Mouse (Mus musculus): ENCODE measurements around the gene Lbr. TPM values are rescaled to one million over a fixed set of nuclear protein-coding genes. Genes with fewer than 3 reads are reported as not detected.

Lbr gene
- polyA plus RNA-seq, 1 experiment: 343 TPM

GRCm38 (mm10) chr1:181848210-181848609 is 5.4 kb upstream of the Lbr start:
- Histone ChIP-seq H3K4me3 (ENCODE audit: low read depth, low read length) (no peak overlapping the region), H3K9ac (ENCODE audit: low read depth, poor library complexity, severe bottlenecking) (no peak overlapping the region), H3K36me3 (ENCODE audit: control insufficient read depth, insufficient read depth, low read length, poor library complexity, severe bottlenecking) (no peaks in the 10 kb centered on the region), H3K9me3 (replicated peaks; ENCODE audit: control insufficient read depth, insufficient read depth, low read length, poor library complexity, severe bottlenecking) (no peaks in the 10 kb centered on the region), H3K27ac (ENCODE audit: insufficient read depth, low read length) (no peak overlapping the region), H3K27me3 (ENCODE audit: control insufficient read depth, insufficient read depth, low read length, poor library complexity, severe bottlenecking) (no peaks in the 10 kb centered on the region), H3K4me1 (ENCODE audit: control insufficient read depth, insufficient read depth, low read length) (no peaks in the 10 kb centered on the region)
- TF ChIP-seq CTCF (IDR thresholded peaks at IDR 0.05; ENCODE audit: low read depth, low read length) (no peak), POLR2A (IDR thresholded peaks at IDR 0.05; ENCODE audit: insufficient read depth, low read length) (no peak), EP300 (IDR thresholded peaks at IDR 0.05; ENCODE audit: insufficient read depth, low read depth, low read length) (no peak)

- Histone ChIP-seq H3K36me3 (ENCODE audit: control insufficient read depth, insufficient read depth, low read length, poor library complexity, severe bottlenecking) (no peaks in the 10 kb centered on the region), H3K27me3 (ENCODE audit: control insufficient read depth, insufficient read depth, low read length, poor library complexity, severe bottlenecking) (no peaks in the 10 kb centered on the region), H3K9me3 (replicated peaks; ENCODE audit: control insufficient read depth, insufficient read depth, low read length, poor library complexity, severe bottlenecking) (no peaks in the 10 kb centered on the region), H3K4me3 (ENCODE audit: low read depth, low read length) (no peak overlapping the region), H3K27ac (ENCODE audit: insufficient read depth, low read length) (no peak overlapping the region), H3K4me1 (ENCODE audit: control insufficient read depth, insufficient read depth, low read length) (no peaks in the 10 kb centered on the region), H3K9ac (ENCODE audit: low read depth, poor library complexity, severe bottlenecking) (no peak overlapping the region)
- TF ChIP-seq CTCF (IDR thresholded peaks at IDR 0.05; ENCODE audit: low read depth, low read length): no peak
- no peak for TF ChIP-seq POLR2A (IDR thresholded peaks at IDR 0.05; ENCODE audit: insufficient read depth, low read length)
- no peak for TF ChIP-seq EP300 (IDR thresholded peaks at IDR 0.05; ENCODE audit: insufficient read depth, low read depth, low read length)
Observed at GRCm38 (mm10) chr1:181847396-181847795, 4.5 kb upstream of the Lbr start.

GRCm38 (mm10) chr1:181845767-181846166 is 2.9 kb upstream of the Lbr start:
- H3K27ac ChIP-seq (ENCODE audit: insufficient read depth, low read length): peak overlapping the region; percentile 42
- H3K9me3 ChIP-seq (replicated peaks; ENCODE audit: control insufficient read depth, insufficient read depth, low read length, poor library complexity, severe bottlenecking): no peaks in the 10 kb centered on the region
- H3K27me3 ChIP-seq (ENCODE audit: control insufficient read depth, insufficient read depth, low read length, poor library complexity, severe bottlenecking): no peaks in the 10 kb centered on the region
- H3K4me1 ChIP-seq (ENCODE audit: control insufficient read depth, insufficient read depth, low read length): no peaks in the 10 kb centered on the region
- H3K36me3 ChIP-seq (ENCODE audit: control insufficient read depth, insufficient read depth, low read length, poor library complexity, severe bottlenecking): no peaks in the 10 kb centered on the region
- no peak for TF ChIP-seq CTCF (IDR thresholded peaks at IDR 0.05; ENCODE audit: low read depth, low read length)
- no peak for TF ChIP-seq EP300 (IDR thresholded peaks at IDR 0.05; ENCODE audit: insufficient read depth, low read depth, low read length)
- H3K4me3 ChIP-seq (ENCODE audit: low read depth, low read length): peak overlapping the region; percentile 54
- H3K9ac ChIP-seq (ENCODE audit: low read depth, poor library complexity, severe bottlenecking): peak overlapping the region; percentile 39

- Histone ChIP-seq H3K4me1 (ENCODE audit: control insufficient read depth, insufficient read depth, low read length) (no peaks in the 10 kb centered on the region), H3K9ac (ENCODE audit: low read depth, poor library complexity, severe bottlenecking) (peak overlapping the region; percentile 77), H3K27me3 (ENCODE audit: control insufficient read depth, insufficient read depth, low read length, poor library complexity, severe bottlenecking) (no peaks in the 10 kb centered on the region), H3K4me3 (ENCODE audit: low read depth, low read length) (peak overlapping the region; percentile 54), H3K9me3 (replicated peaks; ENCODE audit: control insufficient read depth, insufficient read depth, low read length, poor library complexity, severe bottlenecking) (no peaks in the 10 kb centered on the region), H3K27ac (ENCODE audit: insufficient read depth, low read length) (peak overlapping the region; percentile 57), H3K36me3 (ENCODE audit: control insufficient read depth, insufficient read depth, low read length, poor library complexity, severe bottlenecking) (no peaks in the 10 kb centered on the region)
- TF ChIP-seq CTCF (IDR thresholded peaks at IDR 0.05; ENCODE audit: low read depth, low read length): no peak
- TF ChIP-seq POLR2A (IDR thresholded peaks at IDR 0.05; ENCODE audit: insufficient read depth, low read length): no peak
- TF ChIP-seq EP300 (IDR thresholded peaks at IDR 0.05; ENCODE audit: insufficient read depth, low read depth, low read length): no peak
Observed at GRCm38 (mm10) chr1:181844874-181845547, 2.2 kb upstream of the Lbr start.

GRCm38 (mm10) chr1:181841864-181842672 is 778 bp downstream of the Lbr start:
- Histone ChIP-seq H3K4me1 (ENCODE audit: control insufficient read depth, insufficient read depth, low read length) (no peaks in the 10 kb centered on the region), H3K9me3 (replicated peaks; ENCODE audit: control insufficient read depth, insufficient read depth, low read length, poor library complexity, severe bottlenecking) (no peaks in the 10 kb centered on the region)
- TF ChIP-seq EP300 (IDR thresholded peaks at IDR 0.05; ENCODE audit: insufficient read depth, low read depth, low read length): no peak
- TF ChIP-seq POLR2A (IDR thresholded peaks at IDR 0.05; ENCODE audit: insufficient read depth, low read length): peak; percentile 19
- TF ChIP-seq CTCF (IDR thresholded peaks at IDR 0.05; ENCODE audit: low read depth, low read length): no peak

GRCm38 (mm10) chr1:181841396-181841795 is 1.4 kb downstream of the Lbr start:
- no peaks in the 10 kb centered on the region for H3K4me1 ChIP-seq (ENCODE audit: control insufficient read depth, insufficient read depth, low read length)
- H3K36me3 ChIP-seq (ENCODE audit: control insufficient read depth, insufficient read depth, low read length, poor library complexity, severe bottlenecking): peaks cover 8% of the 10 kb centered on the region
- peak overlapping the region; percentile 88 for H3K9ac ChIP-seq (ENCODE audit: low read depth, poor library complexity, severe bottlenecking)
- 0 out of 2 replicates have a peak overlapping the region, but pooled peaks have one; percentile 0 for H3K27ac ChIP-seq (ENCODE audit: insufficient read depth, low read length)
- H3K4me3 ChIP-seq (ENCODE audit: low read depth, low read length): peak overlapping the region; percentile 82
- H3K9me3 ChIP-seq (replicated peaks; ENCODE audit: control insufficient read depth, insufficient read depth, low read length, poor library complexity, severe bottlenecking): no peaks in the 10 kb centered on the region
- H3K27me3 ChIP-seq (ENCODE audit: control insufficient read depth, insufficient read depth, low read length, poor library complexity, severe bottlenecking): no peaks in the 10 kb centered on the region
- TF ChIP-seq CTCF (IDR thresholded peaks at IDR 0.05; ENCODE audit: low read depth, low read length) (no peak), POLR2A (IDR thresholded peaks at IDR 0.05; ENCODE audit: insufficient read depth, low read length) (no peak), EP300 (IDR thresholded peaks at IDR 0.05; ENCODE audit: insufficient read depth, low read depth, low read length) (no peak)

More at GRCm38 (mm10) chr1:181841864-181842672, 778 bp downstream of the Lbr start:
- peaks cover 2% of the 10 kb centered on the region; the same call in 1 of the 2 replicates for H3K36me3 ChIP-seq (ENCODE audit: control insufficient read depth, insufficient read depth, low read length, poor library complexity, severe bottlenecking)
- peak overlapping the region; percentile 97 for H3K4me3 ChIP-seq (ENCODE audit: low read depth, low read length)
- no peaks in the 10 kb centered on the region for H3K27me3 ChIP-seq (ENCODE audit: control insufficient read depth, insufficient read depth, low read length, poor library complexity, severe bottlenecking)
- H3K9ac ChIP-seq (ENCODE audit: low read depth, poor library complexity, severe bottlenecking): peak overlapping the region; percentile 88
- H3K27ac ChIP-seq (ENCODE audit: insufficient read depth, low read length): 0 out of 2 replicates have a peak overlapping the region, but pooled peaks have one; percentile 0

Measured in ES-Bruce4 (cell line).